Mouse (Mus musculus) limb, embryonic 10.5 days (tissue): Measurements from ENCODE around the gene Zfp830. TPM values are rescaled to one million over a fixed set of nuclear protein-coding genes. Genes with fewer than 3 reads are reported as not detected.

Experiments
- DNase-seq: peaks from one replicate; pipeline ENCODE4 v3.0.0-alpha.2; 2017; ENCODE audit warnings: low spot score
- H3K27ac ChIP-seq: fragments of 300-500 bp; sonication (generic); 2 replicates; pipeline ENCODE4 v1.5.1; 2016; ENCODE audit warnings: mild to moderate bottlenecking
- H3K27me3 ChIP-seq: fragments of 300-500 bp; sonication (generic); 2 replicates; pipeline ENCODE4 v1.6.1; 2016; ENCODE audit warnings: low read depth, mild to moderate bottlenecking; ENCODE audit not compliant: poor library complexity, severe bottlenecking
- H3K36me3 ChIP-seq: fragments of 300-500 bp; sonication (generic); 2 replicates; pipeline ENCODE4 v1.6.1; 2016; ENCODE audit warnings: mild to moderate bottlenecking, moderate library complexity
- H3K4me1 ChIP-seq: fragments of 300-500 bp; sonication (generic); 2 replicates; pipeline ENCODE4 v1.6.1; 2016
- H3K4me3 ChIP-seq: fragments of 300-500 bp; sonication (generic); 2 replicates; pipeline ENCODE4 v1.5.1; 2016; ENCODE audit warnings: mild to moderate bottlenecking, moderate library complexity
- H3K9me3 ChIP-seq: fragments of 300-500 bp; sonication (generic); replicated peaks from 2 replicates; pipeline ENCODE4 v1.6.1; 2016; ENCODE audit warnings: mild to moderate bottlenecking
- WGBS: fragments of 180-500 bp; shearing (Covaris S2); methylation state at CpG from one replicate; pipeline ENCODE4 v1.1.7; 2016; 5-methylcytosine and 5-hydroxymethylcytosine counted together
- polyA plus RNA-seq: library from polyadenylated mRNA; unstranded; fragments of >200 nt; fragmentation: Nextera tagmentation; extraction: Ambion mirVana; gene quantifications from 2 replicates; pipeline ENCODE4 v1.2.1, GENCODE M21; 2016

Zfp830 gene
- polyA plus RNA-seq, result 37.4 and 39.8 TPM in 2 replicates

GRCm38 (mm10) chr11:82763742-82764437 lies at the start of gene Zfp830, which contains the start of gene Cct6b:
Gene Zfp830 (plus strand): TSS chr11:82764345.
Gene Cct6b (minus strand): TSS chr11:82764321.
- H3K4me1 ChIP-seq, result peaks cover 23% of the 10 kb centered on the region
- peak within 1 kb of the TSS; percentile 93 for H3K27ac ChIP-seq
- peaks cover 22% of the 10 kb centered on the region for H3K36me3 ChIP-seq
- no peaks in the 10 kb centered on the region for H3K9me3 ChIP-seq
- H3K27me3 ChIP-seq, result no peaks in the 10 kb centered on the region
- H3K4me3 ChIP-seq, result peak within 1 kb of the TSS; percentile 96
- DNase-seq, result peak; percentile 92
- under 1% methylated on average over 44 of the region's 44 CpGs for WGBS

GRCm38 (mm10) chr11:82719294-82719693 lies 44.9 kb upstream of the Zfp830 start:
- no peaks in the 10 kb centered on the region for H3K9me3 ChIP-seq
- no peak overlapping the region for H3K4me3 ChIP-seq
- no peaks in the 10 kb centered on the region for H3K4me1 ChIP-seq
- DNase-seq, result no peak
- 89% methylated on average over 12 of the region's 12 CpGs for whole genome bisulfite sequencing
- no peak overlapping the region for H3K27ac ChIP-seq
- H3K36me3 ChIP-seq, result no peaks in the 10 kb centered on the region
- H3K27me3 ChIP-seq, result no peaks in the 10 kb centered on the region

- WGBS, result 94% methylated on average over 2 of the region's 2 CpGs
- Histone ChIP-seq H3K27ac (no peak overlapping the region), H3K4me3 (no peak overlapping the region), H3K27me3 (no peaks in the 10 kb centered on the region), H3K4me1 (no peaks in the 10 kb centered on the region), H3K36me3 (no peaks in the 10 kb centered on the region), H3K9me3 (no peaks in the 10 kb centered on the region)
- DNase-seq, result no peak
Observed at GRCm38 (mm10) chr11:82726862-82727261, 37.3 kb upstream of the Zfp830 start.

GRCm38 (mm10) chr11:82734227-82734626 lies 29.9 kb upstream of the Zfp830 start:
- no peaks in the 10 kb centered on the region for H3K27me3 ChIP-seq
- no peak for DNase-seq
- H3K36me3 ChIP-seq, result no peaks in the 10 kb centered on the region
- H3K9me3 ChIP-seq, result no peaks in the 10 kb centered on the region
- H3K27ac ChIP-seq, result no peak overlapping the region
- no peaks in the 10 kb centered on the region for H3K4me1 ChIP-seq
- no peak overlapping the region for H3K4me3 ChIP-seq

GRCm38 (mm10) chr11:82739006-82739405 lies 25.1 kb upstream of the Zfp830 start:
- no peak overlapping the region for H3K4me3 ChIP-seq
- DNase-seq, result no peak
- no peaks in the 10 kb centered on the region for H3K9me3 ChIP-seq
- no peaks in the 10 kb centered on the region for H3K27me3 ChIP-seq
- no peaks in the 10 kb centered on the region for H3K4me1 ChIP-seq
- no peaks in the 10 kb centered on the region for H3K36me3 ChIP-seq
- no peak overlapping the region for H3K27ac ChIP-seq

GRCm38 (mm10) chr11:82746138-82746537 lies 18.0 kb upstream of the Zfp830 start:
- Histone ChIP-seq H3K27me3 (no peaks in the 10 kb centered on the region), H3K4me1 (no peaks in the 10 kb centered on the region), H3K4me3 (no peak overlapping the region), H3K36me3 (no peaks in the 10 kb centered on the region), H3K27ac (no peak overlapping the region), H3K9me3 (no peaks in the 10 kb centered on the region)
- 39% methylated on average over 6 of the region's 6 CpGs for WGBS
- DNase-seq, result peak; percentile 34

GRCm38 (mm10) chr11:82746857-82747366 lies 17.2 kb upstream of the Zfp830 start:
- no peaks in the 10 kb centered on the region for H3K36me3 ChIP-seq
- no peaks in the 10 kb centered on the region for H3K4me1 ChIP-seq
- WGBS, result 84% methylated on average over 8 of the region's 8 CpGs
- no peaks in the 10 kb centered on the region for H3K27me3 ChIP-seq
- DNase-seq, result no peak
- no peak overlapping the region for H3K27ac ChIP-seq
- no peak overlapping the region for H3K4me3 ChIP-seq
- H3K9me3 ChIP-seq, result no peaks in the 10 kb centered on the region

GRCm38 (mm10) chr11:82752349-82753115 lies 11.6 kb upstream of the Zfp830 start:
- H3K27ac ChIP-seq, result no peak overlapping the region
- H3K9me3 ChIP-seq, result no peaks in the 10 kb centered on the region
- WGBS, result 81% methylated on average over 6 of the region's 6 CpGs
- H3K4me3 ChIP-seq, result no peak overlapping the region
- H3K4me1 ChIP-seq, result no peaks in the 10 kb centered on the region
- no peaks in the 10 kb centered on the region for H3K27me3 ChIP-seq
- DNase-seq, result no peak
- no peaks in the 10 kb centered on the region for H3K36me3 ChIP-seq

- no peaks in the 10 kb centered on the region for H3K9me3 ChIP-seq
- no peak for DNase-seq
- no peak overlapping the region for H3K4me3 ChIP-seq
- no peaks in the 10 kb centered on the region for H3K36me3 ChIP-seq
- no peaks in the 10 kb centered on the region for H3K27me3 ChIP-seq
- H3K27ac ChIP-seq, result no peak overlapping the region
- no peaks in the 10 kb centered on the region for H3K4me1 ChIP-seq
- WGBS, result 81% methylated on average over 1 of the region's 1 CpGs
Observed at GRCm38 (mm10) chr11:82755919-82756318, 8.2 kb upstream of the Zfp830 start.

- peaks cover 23% of the 10 kb centered on the region for H3K4me1 ChIP-seq
- H3K27ac ChIP-seq, result no peak overlapping the region
- no peak overlapping the region for H3K4me3 ChIP-seq
- H3K9me3 ChIP-seq, result no peaks in the 10 kb centered on the region
- no peak for DNase-seq
- peaks cover 13% of the 10 kb centered on the region; the same call in 1 of the 2 replicates for H3K36me3 ChIP-seq
- WGBS, result 86% methylated on average over 6 of the region's 6 CpGs
- no peaks in the 10 kb centered on the region for H3K27me3 ChIP-seq
Observed at GRCm38 (mm10) chr11:82762286-82762829, 1.8 kb upstream of the Zfp830 start.

- 14% methylated on average over 4 of the region's 4 CpGs for WGBS
- Histone ChIP-seq H3K27me3 (no peaks in the 10 kb centered on the region), H3K4me3 (peak overlapping the region; percentile 96), H3K9me3 (no peaks in the 10 kb centered on the region), H3K4me1 (peaks cover 23% of the 10 kb centered on the region), H3K27ac (peak overlapping the region; percentile 93; the same call in 1 of the 2 replicates), H3K36me3 (peaks cover 15% of the 10 kb centered on the region)
- no peak for DNase-seq
Observed at GRCm38 (mm10) chr11:82763261-82763660, 884 bp upstream of the Zfp830 start.

GRCm38 (mm10) chr11:82764438-82764924 lies 336 bp downstream of the Zfp830 start:
- no peak for DNase-seq
- no peaks in the 10 kb centered on the region for H3K27me3 ChIP-seq
- under 1% methylated on average over 28 of the region's 28 CpGs for WGBS
- no peaks in the 10 kb centered on the region for H3K9me3 ChIP-seq
- peaks cover 28% of the 10 kb centered on the region for H3K36me3 ChIP-seq
- peak overlapping the region; percentile 96 for H3K4me3 ChIP-seq
- H3K4me1 ChIP-seq, result peaks cover 23% of the 10 kb centered on the region
- peak overlapping the region; percentile 93 for H3K27ac ChIP-seq

- Histone ChIP-seq H3K27ac (peak overlapping the region; percentile 99), H3K4me3 (peak overlapping the region; percentile 96)
Observed at GRCm38 (mm10) chr11:82780134-82780533, 16.0 kb downstream of the Zfp830 start.

More at GRCm38 (mm10) chr11:82780134-82780533, 16.0 kb downstream of the Zfp830 start:
- Histone ChIP-seq H3K9me3 (no peaks in the 10 kb centered on the region), H3K27me3 (no peaks in the 10 kb centered on the region), H3K36me3 (peaks cover 23% of the 10 kb centered on the region), H3K4me1 (peaks cover 21% of the 10 kb centered on the region)
- no peak for DNase-seq
- 69% methylated on average over 5 of the region's 5 CpGs for WGBS
